Mouse (Mus musculus): Measurements from ENCODE around the gene Car10.

Car10 gene

GRCm38 (mm10) chr11:93097941-93098828 is at the start of gene Car10:
Gene Car10, plus strand, starts transcription at chr11:93098028.
- no peak for DNase-seq (ENCODE audit: low read depth, low spot score)

GRCm38 (mm10) chr11:93065021-93065420 is 32.8 kb upstream of the Car10 start:
- DNase-seq (ENCODE audit: low read depth, low spot score): no peak

GRCm38 (mm10) chr11:93065656-93066181 is 32.1 kb upstream of the Car10 start:
- no peak for DNase-seq (ENCODE audit: low read depth, low spot score)

GRCm38 (mm10) chr11:93095588-93095987 is 2.2 kb upstream of the Car10 start:
- no peak for DNase-seq (ENCODE audit: low read depth, low spot score)

GRCm38 (mm10) chr11:93097001-93097400 is 827 bp upstream of the Car10 start:
- peak; percentile 85 for DNase-seq (ENCODE audit: low read depth, low spot score)

- no peak for DNase-seq (ENCODE audit: low read depth, low spot score)
Measured at GRCm38 (mm10) chr11:93097431-93097851, 387 bp upstream of the Car10 start.

- no peak for DNase-seq (ENCODE audit: low read depth, low spot score)
Measured at GRCm38 (mm10) chr11:93098933-93099381, 1.1 kb downstream of the Car10 start.

GRCm38 (mm10) chr11:93099431-93100370 is 1.9 kb downstream of the Car10 start:
- DNase-seq (ENCODE audit: low read depth, low spot score): no peak

GRCm38 (mm10) chr11:93100606-93101005 is 2.8 kb downstream of the Car10 start:
- DNase-seq (ENCODE audit: low read depth, low spot score): no peak

- DNase-seq (ENCODE audit: low read depth, low spot score): no peak
Measured at GRCm38 (mm10) chr11:93101106-93101505, 3.3 kb downstream of the Car10 start.

- no peak for DNase-seq (ENCODE audit: low read depth, low spot score)
Measured at GRCm38 (mm10) chr11:93102321-93102720, 4.5 kb downstream of the Car10 start.

- DNase-seq (ENCODE audit: low read depth, low spot score): no peak
Measured at GRCm38 (mm10) chr11:93103101-93103815, 5.4 kb downstream of the Car10 start.

- DNase-seq (ENCODE audit: low read depth, low spot score): no peak
Measured at GRCm38 (mm10) chr11:93109451-93109850, 11.6 kb downstream of the Car10 start.

- no peak for DNase-seq (ENCODE audit: low read depth, low spot score)
Measured at GRCm38 (mm10) chr11:93120766-93121415, 23.1 kb downstream of the Car10 start.

- DNase-seq (ENCODE audit: low read depth, low spot score): no peak
Measured at GRCm38 (mm10) chr11:93123691-93124090, 25.9 kb downstream of the Car10 start.

- DNase-seq (ENCODE audit: low read depth, low spot score): no peak
Measured at GRCm38 (mm10) chr11:93126466-93126865, 28.6 kb downstream of the Car10 start.

- DNase-seq (ENCODE audit: low read depth, low spot score): no peak
Measured at GRCm38 (mm10) chr11:93128481-93128880, 30.7 kb downstream of the Car10 start.

GRCm38 (mm10) chr11:93137841-93138240 is 40.0 kb downstream of the Car10 start:
- no peak for DNase-seq (ENCODE audit: low read depth, low spot score)

GRCm38 (mm10) chr11:93141727-93142126 is 43.9 kb downstream of the Car10 start:
- no peak for DNase-seq (ENCODE audit: low read depth, low spot score)

- DNase-seq (ENCODE audit: low read depth, low spot score): peak; percentile 19
Measured at GRCm38 (mm10) chr11:93144544-93144943, 46.7 kb downstream of the Car10 start.

GRCm38 (mm10) chr11:93154910-93155309 is 57.1 kb downstream of the Car10 start:
- DNase-seq (ENCODE audit: low read depth, low spot score): no peak
